Mouse (Mus musculus): Measurements from ENCODE around the gene 4930590J08Rik.

DNA sequence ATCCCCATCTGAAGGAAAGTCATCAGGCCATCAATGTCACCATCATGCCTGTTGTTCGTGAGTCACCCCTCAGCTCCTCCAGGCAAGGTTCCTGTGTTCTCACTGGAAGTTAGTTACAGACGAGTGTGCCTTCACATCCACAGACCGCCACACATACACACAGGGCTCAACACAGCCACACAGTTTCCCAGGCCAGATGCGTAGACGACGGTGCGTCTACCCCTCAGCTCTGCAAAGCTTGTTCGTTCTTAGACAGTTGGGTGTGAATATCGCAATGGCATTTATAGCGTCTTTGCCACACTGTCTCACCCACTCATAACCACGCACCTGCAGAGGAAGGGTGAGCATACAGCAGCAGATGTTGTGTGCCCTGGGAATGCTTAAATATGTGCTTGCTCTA lies 37.0 kb upstream of the 4930590J08Rik start:
- TF ChIP-seq JUND (IDR thresholded peaks at IDR 0.05; ENCODE audit: low read depth, low read length) (no peak), RAD21 (IDR thresholded peaks at IDR 0.05; ENCODE audit: low read depth, low read length) (no peak), USF2 (IDR thresholded peaks at IDR 0.05; ENCODE audit: borderline replicate concordance in 1 of 2, insufficient read depth in 1 of 2, low read depth in 1 of 2, low read length in 2 of 2) (no peak), CTCF (IDR thresholded peaks at IDR 0.05 in 2 of 3, conservative IDR thresholded peaks at IDR 0.05 in 1 of 3; ENCODE audit: control insufficient read depth in 1 of 3, insufficient read depth in 1 of 3, low read depth in 2 of 3, low read length in 3 of 3, poor library complexity in 1 of 3, severe bottlenecking in 1 of 3) (no peak), POLR2A (IDR thresholded peaks at IDR 0.05; ENCODE audit: control insufficient read depth in 1 of 2, insufficient read depth in 1 of 2, low read depth in 1 of 2, low read length in 2 of 2, poor library complexity in 1 of 2) (no peak), GATA1 (IDR thresholded peaks at IDR 0.05; ENCODE audit: low read depth, low read length) (no peak), ZC3H11A (IDR thresholded peaks at IDR 0.05; ENCODE audit: low read depth, low read length) (no peak), EP300 (IDR thresholded peaks at IDR 0.05; ENCODE audit: low read depth in 1 of 2, low read length in 2 of 2) (no peak), NRF1 (IDR thresholded peaks at IDR 0.05; ENCODE audit: insufficient read depth, low read depth, low read length, poor library complexity, severe bottlenecking) (no peak), MYB (IDR thresholded peaks at IDR 0.05; ENCODE audit: low read depth, low read length) (no peak), HCFC1 (IDR thresholded peaks at IDR 0.05; ENCODE audit: low read depth, low read length) (no peak)
